Comparison of ENCODE assay signal across 19 mouse cellular contexts in genomic region chr8:127542162-127542561, GRCm38 (mm10).
A peak's percentile ranks its signal among the peaks of the same experiment; 100 is the strongest.
DNase-seq lines count a peak whose midpoint lies in the region; ATAC-seq lines count a peak whose summit lies in the region.
"Had no signal": no experiment of that assay in that cellular context is flagged by ENCODE, and none has a peak within 500 bp of the region (broad histone marks: within the 10 kb centered on the region; RNA-seq: fewer than 3 reads in every experiment).

No protein-coding gene starts in this region.

- no peak for DNase-seq in limb, embryonic 10.5 days (ENCODE audit: low spot score)
- peak; percentile 20 for DNase-seq in 416B (ENCODE audit: low read depth)
- no peak for DNase-seq in heart, adult 11 months
- no peak for DNase-seq in left cerebral cortex, postnatal 25 days (ENCODE audit: low spot score in 2 of 2)
- DNase-seq: adrenal gland, postnatal 36 days; B cell, adult 2 months; cerebellum, postnatal 14 days; gastrocnemius, postnatal 14 days; layer of hippocampus, postnatal 36 days; midbrain, embryonic 14.5 days; right cerebral cortex, postnatal 4 days; thymus, adult 2 months had no signal

- H3K9me3 ChIP-seq in limb, embryonic 15.5 days = no peaks in the 10 kb centered on the region
- no peaks in the 10 kb centered on the region for H3K9me3 ChIP-seq in limb, embryonic 10.5 days (replicated peaks)
- no peaks in the 10 kb centered on the region for H3K9me3 ChIP-seq in liver, embryonic 16.5 days (replicated peaks; ENCODE audit: control insufficient read depth, low read length)
- H3K9me3 ChIP-seq: forebrain, embryonic 15.5 days; heart, embryonic 13.5 days had no signal

- no peak overlapping the region for H3K4me2 ChIP-seq in limb, embryonic 15.5 days
- no peak overlapping the region for H3K4me2 ChIP-seq in liver, embryonic 16.5 days (ENCODE audit: low read depth, low read length)
- H3K4me2 ChIP-seq: forebrain, embryonic 15.5 days; heart, embryonic 13.5 days had no signal

- intact Hi-C loops in left cerebral cortex, postnatal 25 days (cut with DNase I) = no loop called here

- H3K27ac ChIP-seq in limb, embryonic 15.5 days = no peak overlapping the region
- H3K27ac ChIP-seq in limb, embryonic 10.5 days = no peak overlapping the region
- H3K27ac ChIP-seq in liver, embryonic 16.5 days (ENCODE audit: low read length) = no peak overlapping the region
- H3K27ac ChIP-seq: forebrain, embryonic 15.5 days; heart, embryonic 13.5 days had no signal

- H3K27me3 ChIP-seq in limb, embryonic 15.5 days = no peaks in the 10 kb centered on the region
- no peaks in the 10 kb centered on the region for H3K27me3 ChIP-seq in limb, embryonic 10.5 days (ENCODE audit: low read depth, poor library complexity, severe bottlenecking)
- H3K27me3 ChIP-seq in liver, embryonic 16.5 days (ENCODE audit: control insufficient read depth, insufficient read depth, low read depth, low read length) = no peaks in the 10 kb centered on the region
- H3K27me3 ChIP-seq: forebrain, embryonic 15.5 days; heart, embryonic 13.5 days had no signal

- H3K4me1 ChIP-seq in limb, embryonic 15.5 days = peaks cover 11% of the 10 kb centered on the region; the same call in 1 of the 2 replicates
- H3K4me1 ChIP-seq in limb, embryonic 10.5 days = 0 out of 2 replicates have a peak, but pooled peaks cover 8% of the 10 kb centered on the region
- no peaks in the 10 kb centered on the region for H3K4me1 ChIP-seq in liver, embryonic 16.5 days (ENCODE audit: control insufficient read depth, low read depth, low read length)
- H3K4me1 ChIP-seq: forebrain, embryonic 15.5 days had no signal

- ATAC-seq in limb, embryonic 15.5 days (ENCODE audit: insufficient number of reproducible peaks, low FRiP score, low TSS enrichment, low read depth) = peak; percentile 35; the same call in 1 of the 2 replicates
- ATAC-seq in common myeloid progenitor, adult 5-6 weeks (replicated peaks; ENCODE audit: low read depth, poor library complexity, severe bottlenecking) = peak; percentile 43
- peak; percentile 58; the same call in 1 of the 2 replicates for ATAC-seq in liver, embryonic 16.5 days (ENCODE audit: low read depth)
- ATAC-seq in erythroid progenitor cell, adult 5-6 weeks (replicated peaks; ENCODE audit: low FRiP score, poor library complexity, severe bottlenecking) = no peak
- ATAC-seq: forebrain, embryonic 15.5 days; inflammation-experienced regulatory T-cells, adult 6 months had no signal

- WGBS in limb, embryonic 15.5 days = 87% methylated on average over 2 of the region's 2 CpGs
- WGBS in limb, embryonic 10.5 days = 80% methylated on average over 2 of the region's 2 CpGs
- WGBS in liver, embryonic 16.5 days (ENCODE audit: insufficient replicate concordance) = 44% methylated on average over 2 of the region's 2 CpGs

- no peaks in the 10 kb centered on the region for H3K36me3 ChIP-seq in limb, embryonic 15.5 days
- no peaks in the 10 kb centered on the region for H3K36me3 ChIP-seq in limb, embryonic 10.5 days
- no peaks in the 10 kb centered on the region for H3K36me3 ChIP-seq in liver, embryonic 16.5 days (ENCODE audit: control insufficient read depth, insufficient read depth)
- H3K36me3 ChIP-seq: forebrain, embryonic 15.5 days; heart, embryonic 13.5 days had no signal

- no peak overlapping the region for H3K9ac ChIP-seq in limb, embryonic 15.5 days
- no peak overlapping the region for H3K9ac ChIP-seq in liver, embryonic 16.5 days (ENCODE audit: low read depth, low read length)
- H3K9ac ChIP-seq: forebrain, embryonic 15.5 days; heart, embryonic 13.5 days had no signal

- no peak overlapping the region for H3K4me3 ChIP-seq in limb, embryonic 15.5 days
- H3K4me3 ChIP-seq in limb, embryonic 10.5 days = no peak overlapping the region
- no peak overlapping the region for H3K4me3 ChIP-seq in liver, embryonic 16.5 days (ENCODE audit: low read depth, low read length)
- H3K4me3 ChIP-seq: forebrain, embryonic 15.5 days; heart, embryonic 13.5 days had no signal
